Mouse (Mus musculus) spleen, postnatal 4 days (tissue): ENCODE results near the gene Usp19.

Experiments
- DNase-seq, 2 experiments: peaks; one replicate each; pipeline ENCODE4 v3.0.0; 2022; ENCODE audit warnings: low spot score in 2 of 2

Usp19 gene

DNA sequence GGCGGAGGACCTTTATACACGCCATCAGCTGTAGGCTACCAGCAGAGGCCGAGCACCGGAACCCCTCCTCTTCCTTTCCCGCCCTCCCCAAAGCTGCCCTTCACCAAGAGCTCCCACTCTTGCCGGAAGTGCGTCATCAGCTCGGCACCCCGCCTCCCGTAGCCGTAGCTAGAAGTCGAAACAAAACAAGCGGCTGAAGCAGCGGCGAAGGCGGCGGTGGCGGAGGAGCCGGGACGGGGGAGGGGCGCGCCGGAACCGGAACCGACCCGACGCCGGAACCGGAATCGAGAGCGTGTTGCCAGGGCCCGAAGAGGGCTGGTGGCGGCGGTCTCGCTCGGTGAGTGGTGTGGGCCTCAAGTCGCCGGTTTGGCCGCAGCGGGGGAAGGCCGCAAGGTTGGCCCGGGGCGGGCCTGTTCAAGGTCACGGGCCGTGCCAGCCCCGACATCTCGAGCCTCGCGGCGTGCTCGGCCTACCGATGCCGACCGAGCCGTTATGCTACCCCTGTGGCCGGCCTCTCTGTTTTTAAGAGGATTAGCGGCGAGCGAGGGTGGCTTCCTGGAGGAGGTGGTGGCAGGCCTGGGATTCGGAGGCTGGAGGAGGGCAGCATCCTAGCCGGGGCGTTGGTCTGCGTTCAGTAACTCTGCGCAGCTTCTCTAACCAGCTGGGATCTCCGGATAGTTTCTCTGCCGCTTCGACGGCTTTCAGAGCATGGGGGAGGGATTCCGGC is at the start of gene Usp19:
Usp19 (plus strand) TSS at position 44 of the 727 bp plus-strand sequence.
- peak; percentile 90 to 93 for DNase-seq

DNA sequence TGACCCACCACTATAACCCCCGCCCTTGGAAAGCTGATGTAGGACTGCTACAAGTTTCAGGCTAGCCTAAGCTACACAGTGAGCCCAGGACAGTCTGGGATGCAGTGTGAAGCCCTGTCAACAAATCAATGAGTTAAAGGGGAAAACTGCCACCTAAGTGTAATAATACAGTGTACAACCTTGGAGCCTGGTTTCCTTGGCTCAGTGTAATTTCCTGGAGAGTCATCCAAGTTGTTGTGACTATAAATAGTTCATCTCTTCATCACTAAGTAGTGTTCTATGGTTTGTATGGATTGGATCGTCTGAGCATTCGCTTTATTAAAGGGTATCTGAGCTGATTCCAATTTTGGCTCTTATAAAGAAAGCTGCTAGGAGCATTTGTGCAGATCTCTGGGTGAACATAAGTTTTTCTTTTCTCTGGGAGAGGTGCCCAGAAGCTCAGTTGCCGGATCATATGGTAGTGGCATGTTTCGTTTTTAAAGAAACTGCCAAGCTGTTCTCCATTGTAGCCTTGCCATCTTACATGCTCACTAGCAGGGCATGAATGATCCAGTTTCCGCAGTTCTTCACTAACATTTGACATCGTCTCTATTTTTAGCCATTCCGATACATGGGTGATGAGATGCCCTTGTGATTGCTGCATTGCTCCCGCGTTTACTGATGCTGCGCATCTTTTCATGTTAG is 49.0 kb upstream of the Usp19 start:
- no peak for DNase-seq

DNA sequence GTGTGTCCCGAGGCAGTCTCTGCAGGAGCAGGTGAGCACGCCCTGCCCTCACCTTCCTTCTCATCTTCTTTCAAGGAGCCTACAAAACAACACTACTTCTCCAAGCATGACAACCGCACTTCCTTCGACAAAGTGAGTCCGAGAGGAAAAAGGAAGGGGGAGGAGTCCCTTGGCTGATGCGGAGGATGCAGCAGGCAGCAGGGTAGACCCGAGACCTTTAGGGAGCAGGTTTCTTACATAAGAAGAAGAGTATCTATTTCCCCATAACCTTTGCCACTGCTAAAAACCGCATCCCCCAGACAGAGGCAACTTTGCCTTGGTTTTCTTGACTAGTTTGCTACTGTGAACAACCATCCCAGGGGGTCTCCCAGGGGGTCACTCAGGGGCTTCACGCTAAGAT is 45.3 kb upstream of the Usp19 start:
- DNase-seq, result no peak

DNA sequence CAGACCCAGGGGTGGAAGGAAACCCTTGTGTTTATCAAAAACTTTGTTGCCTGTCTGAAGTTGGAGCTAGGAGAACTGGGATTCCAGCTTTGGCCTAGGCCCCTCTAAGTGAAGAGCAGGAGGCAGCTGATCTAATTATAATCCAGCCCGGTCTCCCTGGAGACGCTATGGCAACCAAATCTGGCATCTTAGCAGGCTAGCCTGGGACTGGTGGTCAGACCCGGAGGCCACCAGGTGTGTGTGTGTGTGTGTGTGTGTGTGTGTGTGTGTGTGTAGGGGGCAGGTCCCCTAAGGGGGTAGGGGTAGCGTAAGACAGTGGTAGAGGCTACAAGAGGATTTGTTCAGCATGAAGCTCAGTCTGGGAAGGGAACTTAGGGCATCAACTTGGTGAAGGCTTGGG is 40.5 kb upstream of the Usp19 start:
- DNase-seq, result no peak

DNA sequence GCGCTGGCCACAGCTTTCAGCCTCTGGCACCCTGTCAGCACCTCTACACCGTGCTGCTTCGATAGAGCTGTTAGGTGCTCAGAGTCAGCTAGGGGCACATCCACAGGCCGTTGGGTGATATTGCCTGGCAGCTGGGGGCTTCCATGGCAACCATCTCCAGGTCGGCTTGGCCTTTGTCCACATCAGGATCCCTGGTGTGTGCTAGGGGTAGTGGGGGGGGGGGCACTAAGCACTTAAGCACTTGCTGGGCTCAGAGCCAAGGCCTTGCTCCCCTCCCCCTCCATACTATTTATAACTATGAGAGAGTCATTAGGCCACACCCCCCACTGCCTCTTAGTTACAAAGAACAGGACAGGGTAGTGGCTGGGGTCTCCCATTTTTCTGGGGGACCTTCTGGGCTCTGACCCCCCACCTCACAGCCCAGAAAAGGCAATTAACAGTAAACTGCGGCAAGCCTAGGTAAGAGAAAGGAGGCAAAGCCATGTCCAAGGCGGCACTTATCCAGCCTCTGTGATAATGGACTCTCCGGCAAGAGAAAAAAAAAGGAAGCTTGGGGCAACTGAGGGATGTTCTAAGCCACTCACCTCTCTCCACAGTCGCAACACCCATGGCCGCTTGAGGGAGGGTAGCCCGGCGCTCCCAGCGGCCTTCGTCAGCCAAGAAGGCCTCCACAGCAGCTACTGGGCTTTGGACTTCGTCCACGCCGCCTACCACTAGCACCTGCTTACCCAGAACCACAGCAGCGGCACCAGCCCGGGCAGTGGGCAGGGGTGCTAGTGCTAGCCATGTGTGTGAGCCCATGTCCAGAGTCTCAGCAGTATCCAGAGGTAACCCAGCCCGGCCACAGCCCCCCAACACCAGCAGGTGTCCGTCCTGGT is 39.9 kb upstream of the Usp19 start:
- no peak for DNase-seq

DNA sequence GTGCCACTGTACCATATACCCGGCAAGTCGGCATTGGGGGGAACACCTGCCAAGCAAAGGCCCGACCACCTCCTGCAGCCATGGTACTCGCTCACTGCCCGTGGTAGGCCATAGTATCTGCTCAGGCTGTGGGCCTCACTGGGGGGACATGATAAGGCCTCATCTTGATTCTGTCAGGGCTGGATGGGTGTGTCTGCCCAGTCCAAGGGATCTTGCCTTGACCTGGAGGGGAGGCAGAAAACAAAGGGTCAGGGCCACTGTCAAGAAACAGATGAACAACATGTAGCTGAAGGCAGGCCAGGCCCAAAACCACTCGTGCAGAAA is 39.3 kb upstream of the Usp19 start:
- peak in 1 of 2 experiments; percentile 64 for DNase-seq

DNA sequence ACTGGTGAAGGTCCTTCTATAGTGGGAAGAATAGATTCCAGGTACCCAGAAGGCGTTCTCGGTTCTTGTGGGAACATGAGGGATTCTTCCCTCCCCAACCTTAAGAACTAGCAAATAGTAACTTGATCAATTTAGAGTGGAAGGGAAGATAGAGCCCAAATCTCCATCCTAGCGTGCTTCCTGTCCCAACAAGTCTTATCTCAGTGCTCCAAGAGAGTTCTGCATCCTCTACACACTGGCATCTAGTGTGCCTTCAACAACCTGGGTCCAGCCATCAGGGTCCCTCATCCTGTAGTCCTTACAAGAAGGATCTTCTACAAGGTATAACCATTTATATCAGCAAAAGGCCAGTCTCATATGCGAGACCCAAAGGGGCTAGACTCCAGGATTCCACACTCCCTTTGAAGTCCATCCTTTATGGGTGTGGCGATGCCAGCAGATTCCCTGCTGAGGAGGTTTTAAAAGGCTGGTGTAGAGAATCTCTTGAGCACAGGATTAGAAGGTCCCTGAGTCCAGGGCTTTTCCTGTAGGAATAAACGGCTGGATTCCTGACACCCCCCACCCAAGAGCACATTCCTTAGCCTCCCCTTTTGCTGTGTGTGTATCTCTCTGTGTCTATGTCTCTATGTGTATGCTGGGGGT is 38.8 kb upstream of the Usp19 start:
- no peak for DNase-seq

DNA sequence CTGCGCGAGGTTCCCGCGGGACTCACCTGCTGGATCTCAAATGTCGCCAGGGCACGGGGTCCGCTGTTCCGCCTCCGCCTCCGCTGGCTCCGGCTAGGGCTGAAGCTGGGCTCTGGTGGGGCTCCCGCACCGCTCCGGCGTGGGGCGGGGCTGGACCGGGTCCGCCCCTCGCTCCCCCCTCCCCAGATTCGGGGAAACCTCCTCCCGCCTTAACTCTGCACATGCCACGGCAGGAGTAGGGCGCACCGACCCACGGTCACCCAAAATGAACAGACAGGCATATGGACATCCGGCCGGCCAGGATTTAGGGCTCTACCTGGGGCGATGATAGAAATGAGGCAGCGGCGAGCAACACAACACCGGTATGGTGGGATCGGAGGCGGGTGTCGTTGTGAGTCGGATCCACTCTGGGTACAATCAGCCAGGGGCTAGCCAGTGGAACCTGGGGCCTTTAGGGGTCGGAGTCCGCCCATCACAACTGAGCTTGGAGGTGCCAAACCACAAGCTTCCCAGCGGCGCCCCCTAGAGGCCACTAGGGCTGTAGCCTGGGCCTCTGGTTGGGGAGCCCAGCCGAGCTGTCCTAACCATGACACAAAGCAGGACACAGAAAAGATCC is 38.0 kb upstream of the Usp19 start:
- peak; percentile 86 to 98 for DNase-seq

DNA sequence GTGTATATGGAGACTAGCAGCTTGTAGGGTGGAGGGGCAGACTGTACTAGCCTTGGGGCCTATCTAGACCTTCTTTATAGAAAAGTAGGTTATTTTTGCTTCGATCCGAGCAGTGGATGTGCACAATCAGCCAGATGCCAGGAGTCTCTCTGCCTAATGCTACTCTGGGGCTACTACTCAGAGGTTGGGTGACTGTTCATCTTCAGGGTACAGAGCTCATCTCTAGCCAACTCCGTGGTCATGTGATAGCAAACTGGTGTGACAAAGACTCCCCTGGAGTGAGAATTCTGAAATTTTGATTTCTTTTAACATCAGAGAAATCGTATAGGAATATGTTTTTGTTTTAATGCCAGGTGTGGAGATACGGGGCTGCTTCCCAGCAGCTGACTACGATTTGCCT is 37.5 kb upstream of the Usp19 start:
- no peak for DNase-seq

DNA sequence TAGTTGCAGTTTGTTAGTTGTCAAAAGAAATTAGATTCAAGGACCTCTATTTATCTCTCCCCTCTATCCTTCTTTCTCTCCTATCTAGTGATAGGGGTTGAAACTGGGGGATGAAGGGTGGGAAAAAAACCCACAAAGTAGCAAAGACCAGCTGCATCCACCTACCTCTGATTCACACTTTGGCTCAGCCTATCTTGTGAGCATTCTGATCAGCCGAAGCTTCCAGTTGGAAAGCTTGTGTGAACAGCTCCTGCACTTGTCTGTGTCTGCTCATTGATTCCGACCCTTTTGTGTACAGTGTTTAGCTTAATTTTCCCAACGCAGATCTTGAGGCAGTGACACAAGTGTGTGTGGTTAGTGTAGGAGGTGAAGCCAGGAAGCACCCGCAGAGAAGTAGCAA is 36.9 kb upstream of the Usp19 start:
- DNase-seq, result no peak

DNA sequence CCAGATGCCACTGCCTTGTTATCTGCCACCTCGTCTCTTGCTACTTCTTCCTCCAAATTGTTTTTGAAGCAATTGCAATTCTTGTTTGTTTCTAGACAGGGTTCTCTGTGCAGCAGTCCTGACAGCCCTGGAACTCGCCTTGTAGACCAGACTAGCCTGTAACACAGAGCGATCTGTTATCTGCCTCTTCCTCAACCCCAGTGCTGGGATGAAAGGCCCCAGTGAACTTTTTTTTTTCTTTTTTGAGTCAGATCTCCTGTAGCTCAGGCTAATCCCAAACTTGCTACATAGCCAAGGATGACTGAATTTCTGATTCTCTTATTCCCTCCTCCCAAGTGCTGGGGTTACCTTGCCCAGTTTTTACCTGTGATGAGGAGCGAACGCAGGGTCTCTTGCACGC is 36.0 kb upstream of the Usp19 start:
- DNase-seq, result no peak

DNA sequence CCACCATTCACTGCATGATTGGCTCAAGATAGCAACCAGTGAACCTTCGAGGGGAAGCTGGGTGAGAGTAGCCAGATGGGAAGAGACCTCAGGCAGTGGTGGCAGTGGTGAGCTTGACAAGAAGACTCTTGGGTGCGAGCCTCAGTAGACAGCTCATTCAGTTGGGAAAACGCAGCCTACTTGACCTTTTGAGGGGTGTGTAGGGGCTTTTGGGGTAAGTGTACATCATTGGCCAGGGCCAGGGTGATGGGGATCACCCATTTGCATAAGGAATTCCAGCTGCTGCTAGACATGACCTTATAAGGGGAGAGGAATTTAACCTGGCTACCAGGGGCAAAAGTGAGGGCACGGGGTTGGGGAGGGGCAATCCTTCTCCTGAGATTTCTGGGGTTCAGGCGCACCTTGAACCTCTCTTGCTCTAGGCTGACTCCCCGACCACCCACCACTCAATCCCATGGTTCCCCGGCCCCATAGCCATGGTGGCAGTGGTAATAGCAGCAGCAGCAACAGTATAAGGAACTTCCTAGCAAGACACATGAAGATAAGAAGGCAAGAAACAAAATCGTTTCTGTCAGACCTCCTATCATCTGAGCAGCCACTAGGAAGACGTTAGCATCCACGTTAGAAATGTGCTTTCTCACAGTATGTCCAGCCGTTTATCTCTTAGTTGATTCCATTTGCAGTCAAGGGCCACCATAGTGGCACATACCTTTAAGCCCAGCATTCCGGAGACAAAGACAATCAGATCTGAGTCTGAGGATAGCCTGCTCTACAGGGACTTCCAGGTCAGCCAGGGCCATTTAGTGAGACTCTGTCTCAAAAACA is 34.4 kb upstream of the Usp19 start:
- no peak for DNase-seq

DNA sequence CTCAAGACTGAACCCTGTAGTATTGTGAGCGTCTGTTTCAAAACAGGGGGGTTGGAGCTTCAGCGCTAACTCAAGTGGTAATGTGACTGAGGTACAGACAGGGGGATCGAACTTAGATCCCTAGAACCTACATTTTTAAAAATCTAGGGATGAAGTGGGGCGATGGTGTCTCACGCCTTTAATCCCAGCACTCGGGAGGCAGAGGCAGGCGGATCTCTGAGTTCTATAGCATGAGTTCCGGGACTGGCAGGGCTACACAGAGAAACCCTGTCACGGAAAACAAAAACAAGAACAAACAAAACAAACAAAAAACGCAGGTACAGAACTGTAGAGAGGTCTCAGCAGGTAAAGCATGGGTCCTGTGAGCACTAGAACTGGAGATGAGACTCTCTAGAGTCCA is 33.4 kb upstream of the Usp19 start:
- DNase-seq, result no peak

DNA sequence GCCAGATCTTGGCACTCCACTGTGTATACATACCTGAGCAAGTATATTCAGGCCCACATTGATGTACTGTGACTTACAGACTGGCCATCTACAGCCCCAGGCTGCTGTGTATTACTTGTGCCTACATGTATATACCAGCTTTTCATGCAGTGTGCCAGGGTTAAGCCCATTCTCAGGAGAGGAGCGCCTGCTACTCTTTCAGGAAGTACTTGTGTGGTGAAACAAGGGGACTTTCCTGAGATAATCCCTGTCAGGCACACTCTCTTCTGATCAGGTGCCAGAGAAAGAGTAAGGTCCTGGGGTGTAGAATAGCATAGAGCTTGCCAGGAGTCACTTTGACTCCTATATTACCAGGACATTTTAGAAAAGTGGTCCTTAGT is 30.5 kb upstream of the Usp19 start:
- DNase-seq, result no peak

DNA sequence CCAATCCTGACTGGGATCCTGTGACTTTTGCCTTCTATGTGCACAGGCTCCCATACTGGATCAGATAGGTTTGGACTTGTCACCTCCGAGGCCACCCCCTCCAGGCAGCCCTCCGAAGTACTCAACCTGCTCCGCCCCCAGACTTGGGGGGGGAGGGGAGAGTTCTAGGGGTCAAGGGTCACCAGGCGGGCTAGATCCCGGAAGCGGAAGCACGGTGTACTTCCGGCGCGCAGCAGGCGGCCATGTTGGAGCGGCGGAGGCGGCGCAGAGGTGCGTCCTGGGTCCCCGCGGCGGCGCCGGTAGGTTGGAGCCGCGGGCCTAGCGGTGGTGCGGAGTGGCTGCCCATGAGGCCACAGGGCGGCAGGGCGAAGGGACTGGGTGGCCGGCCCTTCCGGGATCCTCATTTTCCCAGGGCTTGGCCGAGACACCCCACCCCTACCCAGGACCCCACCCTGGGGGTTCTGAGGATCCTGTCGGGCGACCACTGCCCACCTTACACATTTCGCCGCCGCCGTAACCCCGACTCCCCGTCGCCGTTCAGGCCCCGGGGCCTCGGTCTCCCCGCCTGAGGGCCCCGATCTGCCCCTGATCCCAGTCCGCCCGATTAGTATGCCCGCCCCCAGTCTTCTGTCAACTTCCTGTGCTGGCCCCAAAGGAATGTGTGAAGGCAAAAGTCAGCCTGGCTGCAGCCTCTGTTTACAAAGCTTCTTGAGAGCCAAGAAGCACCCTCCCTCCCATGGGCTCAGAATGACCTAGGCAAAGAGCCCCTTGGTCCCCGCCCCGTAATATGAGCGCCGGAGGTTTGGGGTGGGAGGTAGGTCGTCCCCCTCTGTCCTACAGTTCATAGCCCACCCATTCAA is 29.9 kb upstream of the Usp19 start, which contains the start of gene Ccdc71:
Ccdc71 (plus strand) TSS at position 209 of the 860 bp plus-strand sequence.
- peak; percentile 82 to 89 for DNase-seq

DNA sequence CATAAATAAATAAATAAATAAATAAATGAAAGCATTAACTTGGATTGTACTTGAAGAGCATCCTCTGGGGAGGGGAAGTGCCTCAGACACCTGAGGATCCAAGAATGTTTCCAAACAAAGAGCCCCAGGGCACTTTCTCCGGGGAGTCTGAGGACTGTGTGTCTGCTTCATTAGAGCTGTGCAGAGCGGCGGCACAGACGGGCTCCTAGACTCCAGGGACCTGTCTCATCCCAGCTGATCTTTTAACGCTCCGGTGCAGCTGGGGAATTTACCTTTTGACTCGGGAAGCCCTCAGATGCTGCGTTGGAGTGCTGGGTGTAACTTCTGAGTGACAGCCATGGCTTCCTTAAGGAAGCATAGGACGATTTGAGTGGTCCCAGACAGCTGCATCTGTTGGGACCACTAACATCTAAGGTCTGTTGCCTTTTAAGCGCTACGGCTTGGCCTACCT is 29.2 kb upstream of the Usp19 start, which contains the start of gene Klhdc8b:
Klhdc8b (minus strand) TSS at position 401 of the 451 bp plus-strand sequence.
- DNase-seq, result no peak

DNA sequence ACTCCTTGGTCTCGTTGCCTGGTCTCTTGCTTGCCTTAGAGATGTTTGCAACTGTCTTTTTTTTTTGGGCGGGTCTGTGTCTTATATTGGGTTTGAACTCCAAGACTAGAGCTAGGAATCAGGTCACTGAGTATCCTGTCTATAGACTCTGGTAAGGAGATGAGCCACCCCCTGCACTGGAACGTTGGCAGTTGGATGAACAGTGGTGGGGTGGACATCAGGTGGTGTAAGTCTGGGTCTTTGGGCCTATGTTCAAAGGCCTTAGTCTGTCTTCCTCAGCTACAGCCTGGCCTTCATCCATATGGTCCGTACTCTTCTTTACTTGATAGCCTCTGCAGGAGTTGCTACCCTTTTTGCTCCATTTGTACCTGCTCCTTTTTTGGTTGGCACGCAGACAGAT is 28.7 kb upstream of the Usp19 start:
- no peak for DNase-seq

DNA sequence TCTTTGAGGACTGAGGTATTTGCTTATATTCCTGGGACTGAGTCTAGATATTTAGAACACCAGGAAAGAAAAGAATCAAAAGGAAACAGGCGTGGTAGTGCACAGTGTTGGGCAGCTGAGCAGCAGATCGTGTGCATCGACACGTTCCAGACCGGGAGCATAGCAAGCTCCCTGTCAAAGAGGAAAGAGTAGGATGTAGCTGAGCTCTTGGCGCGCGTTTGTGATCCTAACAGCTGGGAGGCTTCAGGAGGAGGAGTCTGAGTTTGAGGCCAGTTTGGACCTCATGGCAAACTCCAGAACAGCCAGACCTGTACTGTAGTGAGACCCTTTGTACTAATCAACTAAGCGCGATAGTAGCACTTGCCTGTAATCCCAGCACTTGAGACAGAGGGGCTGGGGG is 28.2 kb upstream of the Usp19 start:
- no peak for DNase-seq

DNA sequence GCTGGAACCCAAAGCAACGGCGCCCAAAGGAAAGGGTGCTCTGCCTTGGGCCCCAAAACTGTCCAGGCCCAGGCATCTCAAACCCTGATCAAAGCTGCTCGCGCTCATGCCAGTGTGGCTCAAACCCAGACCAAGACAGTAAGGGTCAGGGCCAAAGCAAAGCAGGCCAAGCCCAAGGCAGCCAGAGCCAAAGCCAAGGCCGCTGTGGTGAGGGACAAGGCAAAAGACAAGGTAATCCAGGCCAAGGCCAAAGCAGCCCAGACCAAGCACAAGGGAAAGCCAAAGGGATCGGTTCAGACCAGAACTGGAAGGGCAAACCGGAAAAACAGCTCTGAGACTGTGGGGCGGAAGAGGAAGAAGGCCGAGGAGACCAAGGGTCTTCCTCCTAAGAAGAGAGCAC is 26.7 kb upstream of the Usp19 start:
- DNase-seq, result no peak

DNA sequence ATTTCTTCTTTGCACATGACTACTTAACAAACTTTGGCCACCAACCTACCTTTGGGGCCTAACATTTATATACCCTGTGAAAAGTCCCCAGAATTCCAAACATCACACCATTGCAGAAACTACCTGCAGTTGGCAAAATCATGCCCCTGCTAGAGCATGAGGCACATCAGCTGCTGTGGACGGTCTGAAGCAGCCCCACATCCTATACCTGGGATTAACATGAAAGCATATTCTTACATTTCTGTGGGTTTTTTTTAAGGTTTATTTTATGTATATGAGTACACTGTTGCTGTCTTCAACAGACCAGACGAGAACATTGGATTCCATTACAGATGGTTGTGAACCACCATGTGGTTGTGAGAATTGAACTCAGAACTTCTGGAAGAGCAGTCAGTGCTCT is 24.2 kb upstream of the Usp19 start:
- no peak for DNase-seq
